Mouse (Mus musculus): ENCODE results near the gene Cd37. TPM values are rescaled to one million over a fixed set of nuclear protein-coding genes. Genes with fewer than 3 reads are reported as not detected.

Cd37 gene
- polyA plus RNA-seq (2014; fragmentation: Illumina TruSeq; extraction: RNeasy Lipid Tissue Mini Kit (QIAGEN cat#74804); ENCODE audit: low read depth, low replicate concordance) = 0.34 TPM

DNA sequence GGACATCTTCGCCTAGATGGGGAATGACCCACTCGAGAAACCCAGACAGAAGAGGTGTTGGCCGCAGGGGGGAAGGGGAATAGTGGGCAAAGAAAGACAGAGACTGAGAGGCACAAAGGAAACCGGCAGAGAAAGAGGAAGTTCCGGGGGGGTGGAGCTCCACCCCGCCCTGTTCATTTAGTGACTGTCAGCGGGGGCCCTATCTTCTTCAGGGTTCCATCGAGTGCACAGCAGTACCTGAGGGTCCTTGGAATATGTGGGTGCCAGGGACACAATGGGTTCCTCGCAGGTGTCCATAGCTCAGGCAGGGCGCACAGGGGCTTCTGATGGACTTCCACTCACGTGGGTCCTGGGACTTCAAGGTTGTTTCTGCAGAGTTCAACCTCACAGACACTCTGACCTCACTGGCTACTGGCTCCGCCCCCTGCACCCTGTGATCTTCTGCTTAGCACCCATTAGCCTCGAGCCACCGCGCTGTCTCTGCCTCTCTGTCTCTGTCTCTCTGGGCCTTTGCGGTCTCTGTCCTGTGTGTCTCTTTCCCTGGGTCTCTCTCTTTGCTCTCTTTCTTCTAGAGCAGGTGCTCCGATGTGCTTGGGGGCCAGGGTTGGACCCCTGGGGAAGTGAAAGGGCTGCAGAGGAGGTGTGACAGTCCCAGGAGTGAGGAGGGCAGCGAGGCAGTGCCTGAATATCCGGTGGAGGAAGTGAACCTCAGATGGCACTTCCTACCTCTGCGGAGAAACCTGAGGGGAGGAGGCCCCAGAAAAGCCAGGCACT lies at the start of gene Cd37:
Gene Cd37, minus strand, starts transcription at position 393 of the 774 bp plus-strand sequence.

GRCm38 (mm10) chr7:45277136-45277760 lies 38.3 kb upstream of the Cd37 start, which contains the start of gene Slc6a21:
Gene Slc6a21 (plus strand): TSS chr7:45277513.

GRCm38 (mm10) chr7:45240633-45241388 lies 1.9 kb upstream of the Cd37 start, which contains the start of gene Slc6a16:
Gene Slc6a16 (plus strand): TSS chr7:45241085.

DNA sequence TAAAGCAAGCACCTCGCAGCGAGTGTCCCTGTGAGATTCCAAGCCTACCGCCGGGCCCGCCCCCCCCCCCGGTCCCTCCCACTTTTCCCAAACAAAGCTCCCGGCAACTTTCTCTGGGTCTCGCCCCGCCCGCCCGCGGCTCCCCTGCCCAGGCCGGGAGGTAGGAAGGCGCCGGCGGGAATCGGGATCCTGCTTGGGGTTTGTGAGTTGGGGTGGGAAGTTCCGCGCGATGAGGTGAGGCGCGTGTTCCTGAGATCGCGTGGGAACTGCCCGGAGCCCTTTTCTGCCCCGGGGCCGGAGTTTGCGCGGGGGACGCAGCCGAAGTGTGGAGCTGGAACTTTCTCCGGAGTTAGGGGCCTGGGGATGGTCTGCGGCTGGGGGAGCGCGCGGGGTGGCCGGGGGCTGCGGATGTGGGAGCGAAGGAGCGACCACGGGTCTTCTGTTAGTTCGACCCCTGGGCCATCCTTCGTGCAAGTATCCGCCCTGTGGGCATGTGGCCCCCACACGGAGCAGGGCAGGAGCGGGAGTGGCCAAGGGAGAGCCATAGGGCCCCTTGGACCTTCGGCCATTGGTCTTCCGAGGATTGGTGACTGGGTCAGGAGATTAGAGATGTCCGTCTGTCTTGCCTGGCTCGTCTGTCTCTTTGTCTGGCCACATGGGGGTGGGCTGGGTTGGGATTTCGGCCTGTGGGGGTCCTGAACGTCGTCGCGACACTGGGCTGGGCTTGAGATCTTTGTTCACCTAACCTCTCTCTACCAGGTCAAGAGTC lies 23.1 kb downstream of the Cd37 start, which contains the start of gene Tead2:
Gene Tead2, plus strand, starts transcription at position 81 of the 769 bp plus-strand sequence.

GRCm38 (mm10) chr7:45211851-45212251 lies 27.1 kb downstream of the Cd37 start, which contains the start of gene Dkkl1:
Gene Dkkl1 (minus strand): TSS chr7:45212147.

DNA sequence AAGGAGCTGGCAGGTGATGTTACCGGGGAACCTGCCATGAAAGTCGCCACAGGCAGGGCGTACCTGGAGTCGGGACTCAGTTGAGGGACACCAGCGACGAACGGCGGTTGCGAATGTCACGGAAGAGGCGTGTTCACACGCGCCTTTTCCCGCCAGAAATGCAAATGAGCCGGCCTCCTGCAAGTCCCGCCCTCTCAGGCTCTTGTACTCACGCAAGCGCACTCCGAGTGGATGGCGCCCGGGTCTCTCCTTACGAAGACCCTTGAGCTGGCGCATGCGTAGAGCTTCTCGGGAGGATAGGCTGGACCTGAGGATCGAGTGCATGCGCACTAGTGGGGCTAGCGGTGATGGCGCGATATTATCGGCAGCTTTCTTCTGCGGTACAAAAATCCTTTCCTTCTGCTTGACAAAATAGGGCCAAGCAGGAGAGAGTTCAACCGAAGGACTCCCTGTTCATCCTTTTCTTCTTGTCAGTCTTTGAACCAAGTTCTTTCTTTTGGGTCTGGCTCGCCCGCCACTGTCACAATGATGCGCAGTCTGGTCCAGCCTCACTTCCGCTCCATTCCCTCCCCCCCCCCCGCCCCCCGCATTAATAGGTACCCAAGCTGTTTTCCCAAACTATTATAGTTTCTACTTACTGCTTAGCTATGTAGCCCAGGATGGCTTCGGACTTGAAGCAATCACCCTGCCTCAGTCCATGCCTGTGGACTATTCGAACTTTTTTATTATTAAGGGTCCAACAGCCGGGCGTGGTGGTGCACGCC lies 34.4 kb downstream of the Cd37 start, which contains the start of gene Ccdc155:
Gene Ccdc155, minus strand, starts transcription at position 513 of the 764 bp plus-strand sequence.

Other genes with a start within 250 kb of the Cd37 start
- 21.4 TPM for gene Irf3, start 241.5 kb downstream of the Cd37 start, polyA plus RNA-seq (2014; fragmentation: Illumina TruSeq; extraction: RNeasy Lipid Tissue Mini Kit (QIAGEN cat#74804); ENCODE audit: low read depth, low replicate concordance)
- 0.66 TPM for gene Bcl2l12, start 240.4 kb downstream of the Cd37 start, polyA plus RNA-seq (2014; fragmentation: Illumina TruSeq; extraction: RNeasy Lipid Tissue Mini Kit (QIAGEN cat#74804); ENCODE audit: low read depth, low replicate concordance)
- gene Scaf1, start 222.8 kb downstream of the Cd37 start, polyA plus RNA-seq (2014; fragmentation: Illumina TruSeq; extraction: RNeasy Lipid Tissue Mini Kit (QIAGEN cat#74804); ENCODE audit: low read depth, low replicate concordance) = 1.3 TPM
- gene Rras, start 221.2 kb downstream of the Cd37 start, polyA plus RNA-seq (2014; fragmentation: Illumina TruSeq; extraction: RNeasy Lipid Tissue Mini Kit (QIAGEN cat#74804); ENCODE audit: low read depth, low replicate concordance) = 3.7 TPM
- gene Prr12, start 186.2 kb downstream of the Cd37 start, polyA plus RNA-seq (2014; fragmentation: Illumina TruSeq; extraction: RNeasy Lipid Tissue Mini Kit (QIAGEN cat#74804); ENCODE audit: low read depth, low replicate concordance) = 0.11 TPM
- 3.2 TPM for gene Nosip, start 176.7 kb downstream of the Cd37 start, polyA plus RNA-seq (2014; fragmentation: Illumina TruSeq; extraction: RNeasy Lipid Tissue Mini Kit (QIAGEN cat#74804); ENCODE audit: low read depth, low replicate concordance)
- 2.3 TPM for gene Prrg2, start 176.4 kb downstream of the Cd37 start, polyA plus RNA-seq (2014; fragmentation: Illumina TruSeq; extraction: RNeasy Lipid Tissue Mini Kit (QIAGEN cat#74804); ENCODE audit: low read depth, low replicate concordance)
- gene Rcn3, start 146.9 kb downstream of the Cd37 start, polyA plus RNA-seq (2014; fragmentation: Illumina TruSeq; extraction: RNeasy Lipid Tissue Mini Kit (QIAGEN cat#74804); ENCODE audit: low read depth, low replicate concordance) = not detected
- gene Fcgrt, start 135.3 kb downstream of the Cd37 start, polyA plus RNA-seq (2014; fragmentation: Illumina TruSeq; extraction: RNeasy Lipid Tissue Mini Kit (QIAGEN cat#74804); ENCODE audit: low read depth, low replicate concordance) = 33.3 TPM
- gene Rps11, start 114.7 kb downstream of the Cd37 start, polyA plus RNA-seq (2014; fragmentation: Illumina TruSeq; extraction: RNeasy Lipid Tissue Mini Kit (QIAGEN cat#74804); ENCODE audit: low read depth, low replicate concordance) = 172 TPM
- gene Rpl13a, start 110.4 kb downstream of the Cd37 start, polyA plus RNA-seq (2014; fragmentation: Illumina TruSeq; extraction: RNeasy Lipid Tissue Mini Kit (QIAGEN cat#74804); ENCODE audit: low read depth, low replicate concordance) = 253 TPM
- gene Gm45713, start 102.9 kb downstream of the Cd37 start, polyA plus RNA-seq (2014; fragmentation: Illumina TruSeq; extraction: RNeasy Lipid Tissue Mini Kit (QIAGEN cat#74804); ENCODE audit: low read depth, low replicate concordance) = not detected
- gene Flt3l, start 102.7 kb downstream of the Cd37 start, polyA plus RNA-seq (2014; fragmentation: Illumina TruSeq; extraction: RNeasy Lipid Tissue Mini Kit (QIAGEN cat#74804); ENCODE audit: low read depth, low replicate concordance) = 5.4 TPM
- gene Pih1d1, start 84.8 kb downstream of the Cd37 start, polyA plus RNA-seq (2014; fragmentation: Illumina TruSeq; extraction: RNeasy Lipid Tissue Mini Kit (QIAGEN cat#74804); ENCODE audit: low read depth, low replicate concordance) = 3.9 TPM
- 5.2 TPM for gene Aldh16a1, start 84.5 kb downstream of the Cd37 start, polyA plus RNA-seq (2014; fragmentation: Illumina TruSeq; extraction: RNeasy Lipid Tissue Mini Kit (QIAGEN cat#74804); ENCODE audit: low read depth, low replicate concordance)
- gene Slc17a7, start 75.2 kb downstream of the Cd37 start, polyA plus RNA-seq (2014; fragmentation: Illumina TruSeq; extraction: RNeasy Lipid Tissue Mini Kit (QIAGEN cat#74804); ENCODE audit: low read depth, low replicate concordance) = not detected
- not detected for gene Gfy, start 59.5 kb downstream of the Cd37 start, polyA plus RNA-seq (2014; fragmentation: Illumina TruSeq; extraction: RNeasy Lipid Tissue Mini Kit (QIAGEN cat#74804); ENCODE audit: low read depth, low replicate concordance)
- gene Pth2, start 58.1 kb downstream of the Cd37 start, polyA plus RNA-seq (2014; fragmentation: Illumina TruSeq; extraction: RNeasy Lipid Tissue Mini Kit (QIAGEN cat#74804); ENCODE audit: low read depth, low replicate concordance) = not detected
- gene Ccdc155, start 34.2 kb downstream of the Cd37 start, polyA plus RNA-seq (2014; fragmentation: Illumina TruSeq; extraction: RNeasy Lipid Tissue Mini Kit (QIAGEN cat#74804); ENCODE audit: low read depth, low replicate concordance) = not detected
- gene Dkkl1, start 27.0 kb downstream of the Cd37 start, polyA plus RNA-seq (2014; fragmentation: Illumina TruSeq; extraction: RNeasy Lipid Tissue Mini Kit (QIAGEN cat#74804); ENCODE audit: low read depth, low replicate concordance) = not detected
- 0.19 TPM for gene Tead2, start 23.4 kb downstream of the Cd37 start, polyA plus RNA-seq (2014; fragmentation: Illumina TruSeq; extraction: RNeasy Lipid Tissue Mini Kit (QIAGEN cat#74804); ENCODE audit: low read depth, low replicate concordance)
- 1.2 TPM for gene Slc6a16, start 2.0 kb upstream of the Cd37 start, polyA plus RNA-seq (2014; fragmentation: Illumina TruSeq; extraction: RNeasy Lipid Tissue Mini Kit (QIAGEN cat#74804); ENCODE audit: low read depth, low replicate concordance)
- gene Slc6a21, start 38.4 kb upstream of the Cd37 start, polyA plus RNA-seq (2014; fragmentation: Illumina TruSeq; extraction: RNeasy Lipid Tissue Mini Kit (QIAGEN cat#74804); ENCODE audit: low read depth, low replicate concordance) = not detected
- gene Trpm4, start 94.7 kb upstream of the Cd37 start, polyA plus RNA-seq (2014; fragmentation: Illumina TruSeq; extraction: RNeasy Lipid Tissue Mini Kit (QIAGEN cat#74804); ENCODE audit: low read depth, low replicate concordance) = not detected
- not detected for gene Hrc, start 96.2 kb upstream of the Cd37 start, polyA plus RNA-seq (2014; fragmentation: Illumina TruSeq; extraction: RNeasy Lipid Tissue Mini Kit (QIAGEN cat#74804); ENCODE audit: low read depth, low replicate concordance)
- not detected for gene Ppfia3, start 127.9 kb upstream of the Cd37 start, polyA plus RNA-seq (2014; fragmentation: Illumina TruSeq; extraction: RNeasy Lipid Tissue Mini Kit (QIAGEN cat#74804); ENCODE audit: low read depth, low replicate concordance)
- not detected for gene Lin7b, start 131.5 kb upstream of the Cd37 start, polyA plus RNA-seq (2014; fragmentation: Illumina TruSeq; extraction: RNeasy Lipid Tissue Mini Kit (QIAGEN cat#74804); ENCODE audit: low read depth, low replicate concordance)
- gene Snrnp70, start 156.6 kb upstream of the Cd37 start, polyA plus RNA-seq (2014; fragmentation: Illumina TruSeq; extraction: RNeasy Lipid Tissue Mini Kit (QIAGEN cat#74804); ENCODE audit: low read depth, low replicate concordance) = 36.2 TPM
- not detected for gene Kcna7, start 166.5 kb upstream of the Cd37 start, polyA plus RNA-seq (2014; fragmentation: Illumina TruSeq; extraction: RNeasy Lipid Tissue Mini Kit (QIAGEN cat#74804); ENCODE audit: low read depth, low replicate concordance)
- not detected for gene Ntf5, start 174.6 kb upstream of the Cd37 start, polyA plus RNA-seq (2014; fragmentation: Illumina TruSeq; extraction: RNeasy Lipid Tissue Mini Kit (QIAGEN cat#74804); ENCODE audit: low read depth, low replicate concordance)
- gene Lhb, start 181.7 kb upstream of the Cd37 start, polyA plus RNA-seq (2014; fragmentation: Illumina TruSeq; extraction: RNeasy Lipid Tissue Mini Kit (QIAGEN cat#74804); ENCODE audit: low read depth, low replicate concordance) = not detected
- 0.64 TPM for gene Gys1, start 195.7 kb upstream of the Cd37 start, polyA plus RNA-seq (2014; fragmentation: Illumina TruSeq; extraction: RNeasy Lipid Tissue Mini Kit (QIAGEN cat#74804); ENCODE audit: low read depth, low replicate concordance)
- 0.58 TPM for gene Ruvbl2, start 199.0 kb upstream of the Cd37 start, polyA plus RNA-seq (2014; fragmentation: Illumina TruSeq; extraction: RNeasy Lipid Tissue Mini Kit (QIAGEN cat#74804); ENCODE audit: low read depth, low replicate concordance)
- 81.8 TPM for gene Ftl1, start 220.8 kb upstream of the Cd37 start, polyA plus RNA-seq (2014; fragmentation: Illumina TruSeq; extraction: RNeasy Lipid Tissue Mini Kit (QIAGEN cat#74804); ENCODE audit: low read depth, low replicate concordance)
- 0.79 TPM for gene Bax, start 227.8 kb upstream of the Cd37 start, polyA plus RNA-seq (2014; fragmentation: Illumina TruSeq; extraction: RNeasy Lipid Tissue Mini Kit (QIAGEN cat#74804); ENCODE audit: low read depth, low replicate concordance)
- gene Tulp2, start 242.8 kb upstream of the Cd37 start, polyA plus RNA-seq (2014; fragmentation: Illumina TruSeq; extraction: RNeasy Lipid Tissue Mini Kit (QIAGEN cat#74804); ENCODE audit: low read depth, low replicate concordance) = not detected
- gene Gm45808, start 247.7 kb upstream of the Cd37 start, polyA plus RNA-seq (2014; fragmentation: Illumina TruSeq; extraction: RNeasy Lipid Tissue Mini Kit (QIAGEN cat#74804); ENCODE audit: low read depth, low replicate concordance) = not detected
- gene Dhdh, start 249.7 kb upstream of the Cd37 start, polyA plus RNA-seq (2014; fragmentation: Illumina TruSeq; extraction: RNeasy Lipid Tissue Mini Kit (QIAGEN cat#74804); ENCODE audit: low read depth, low replicate concordance) = 85.8 TPM

Data from liver, adult 10 weeks (tissue).